8 mouse cellular contexts compared by ENCODE assay signal in the genomic region with DNA sequence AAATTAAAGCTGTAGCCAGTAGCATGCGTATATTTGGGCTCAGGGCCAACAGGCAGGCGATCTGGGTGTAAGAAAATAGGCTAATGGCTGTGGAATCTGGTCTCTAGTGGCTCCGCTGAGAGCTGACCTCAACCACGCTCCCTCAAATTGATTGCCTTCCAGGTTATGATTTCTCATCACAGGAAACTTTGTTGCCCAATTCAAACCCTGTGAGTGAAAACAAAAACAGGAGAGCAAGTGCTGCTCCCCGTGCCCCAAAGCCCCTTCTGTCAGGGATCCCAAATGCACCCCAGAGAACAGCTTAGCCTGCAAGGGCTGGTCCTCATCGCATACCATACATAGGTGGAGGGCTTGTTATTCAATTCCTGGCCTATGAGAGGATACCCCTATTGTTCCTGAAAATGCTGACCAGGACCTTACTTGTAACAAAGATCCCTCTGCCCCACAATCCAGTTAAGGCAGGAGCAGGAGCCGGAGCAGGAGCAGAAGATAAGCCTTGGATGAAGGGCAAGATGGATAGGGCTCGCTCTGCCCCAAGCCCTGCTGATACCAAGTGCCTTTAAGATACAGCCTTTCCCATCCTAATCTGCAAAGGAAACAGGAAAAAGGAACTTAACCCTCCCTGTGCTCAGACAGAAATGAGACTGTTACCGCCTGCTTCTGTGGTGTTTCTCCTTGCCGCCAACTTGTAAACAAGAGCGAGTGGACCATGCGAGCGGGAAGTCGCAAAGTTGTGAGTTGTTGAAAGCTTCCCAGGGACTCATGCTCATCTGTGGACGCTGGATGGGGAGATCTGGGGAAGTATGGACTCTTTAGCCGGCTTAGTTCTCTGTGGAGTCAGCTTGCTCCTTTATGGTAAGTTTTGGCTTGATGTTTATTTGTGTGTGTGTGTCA. TPM values are rescaled to one million over a fixed set of nuclear protein-coding genes. Genes with fewer than 3 reads are reported as not detected.
A peak's percentile ranks its signal among the peaks of the same experiment; 100 is the strongest.
DNase-seq lines count a peak whose midpoint lies in the region; ATAC-seq and TF ChIP-seq lines count a peak whose summit lies in the region.

TSS of gene Tek (plus strand) at position 452 of the 894 bp plus-strand sequence.

- no peak within 1 kb of the TSS for H3K9ac ChIP-seq in neural tube, embryonic 13.5 days
- H3K9ac ChIP-seq in embryonic facial prominence, embryonic 13.5 days: no peak within 1 kb of the TSS
- no peak within 1 kb of the TSS for H3K9ac ChIP-seq in stomach, embryonic 15.5 days
- no peak within 1 kb of the TSS for H3K9ac ChIP-seq in forebrain, postnatal 0 days

- no peaks in the 10 kb centered on the region for H3K27me3 ChIP-seq in neural tube, embryonic 13.5 days
- H3K27me3 ChIP-seq in embryonic facial prominence, embryonic 13.5 days: no peaks in the 10 kb centered on the region
- no peaks in the 10 kb centered on the region for H3K27me3 ChIP-seq in stomach, embryonic 15.5 days (replicated peaks)
- H3K27me3 ChIP-seq in forebrain, postnatal 0 days (ENCODE audit: insufficient read depth, low read length): no peaks in the 10 kb centered on the region

- intact Hi-C loops in heart, postnatal 25 days (cut with DNase I): loop anchor here (10.0 kb wide), 1 partner anchor 54 kb away; no protein-coding TSS in a partner anchor

- DNase-seq in neural tube, embryonic 10.5 days (ENCODE audit: extremely low spot score, low spot score): no peak
- DNase-seq in heart, postnatal 25 days (ENCODE audit: low spot score): peak; percentile 28
- DNase-seq in liver: peak; percentile 12
- DNase-seq in forebrain, postnatal 0 days: no peak
- DNase-seq in layer of hippocampus, adult 18-20 months (ENCODE audit: low spot score in 2 of 2): no peak

- H3K9me3 ChIP-seq in neural tube, embryonic 13.5 days: no peaks in the 10 kb centered on the region
- H3K9me3 ChIP-seq in embryonic facial prominence, embryonic 13.5 days: no peaks in the 10 kb centered on the region
- H3K9me3 ChIP-seq in stomach, embryonic 15.5 days: no peaks in the 10 kb centered on the region
- no peaks in the 10 kb centered on the region for H3K9me3 ChIP-seq in forebrain, postnatal 0 days (ENCODE audit: low read length)

- H3K36me3 ChIP-seq in neural tube, embryonic 13.5 days: no peaks in the 10 kb centered on the region
- H3K36me3 ChIP-seq in embryonic facial prominence, embryonic 13.5 days: no peaks in the 10 kb centered on the region
- H3K36me3 ChIP-seq in stomach, embryonic 15.5 days: no peaks in the 10 kb centered on the region
- H3K36me3 ChIP-seq in forebrain, postnatal 0 days (ENCODE audit: insufficient read depth): no peaks in the 10 kb centered on the region

- WGBS in neural tube, embryonic 13.5 days: 70% methylated on average over 16 of the region's 16 CpGs
- 59% methylated on average over 16 of the region's 16 CpGs for WGBS in embryonic facial prominence, embryonic 13.5 days
- 46% methylated on average over 16 of the region's 16 CpGs for WGBS in stomach, embryonic 15.5 days
- WGBS in forebrain, postnatal 0 days: 67% methylated on average over 16 of the region's 16 CpGs

- no peak within 1 kb of the TSS for H3K4me2 ChIP-seq in neural tube, embryonic 13.5 days
- 0 out of 2 replicates have a peak within 1 kb of the TSS, but pooled peaks have one; percentile 11 for H3K4me2 ChIP-seq in embryonic facial prominence, embryonic 13.5 days
- H3K4me2 ChIP-seq in stomach, embryonic 15.5 days: peak within 1 kb of the TSS; percentile 34
- no peak within 1 kb of the TSS for H3K4me2 ChIP-seq in forebrain, postnatal 0 days (ENCODE audit: low read depth)

- no peak for TF ChIP-seq CTCF in forebrain, postnatal 0 days (IDR thresholded peaks at IDR 0.05; ENCODE audit: low read depth)

- no peaks in the 10 kb centered on the region for H3K4me1 ChIP-seq in neural tube, embryonic 13.5 days (replicated peaks)
- H3K4me1 ChIP-seq in embryonic facial prominence, embryonic 13.5 days: peaks cover 13% of the 10 kb centered on the region
- 0 out of 2 replicates have a peak, but pooled peaks cover 4% of the 10 kb centered on the region for H3K4me1 ChIP-seq in stomach, embryonic 15.5 days
- H3K4me1 ChIP-seq in forebrain, postnatal 0 days (ENCODE audit: insufficient read depth): no peaks in the 10 kb centered on the region

- no peak for ATAC-seq in neural tube, embryonic 13.5 days (ENCODE audit: low read depth)
- no peak for ATAC-seq in embryonic facial prominence, embryonic 13.5 days (ENCODE audit: insufficient number of reproducible peaks, insufficient read depth, low FRiP score, low TSS enrichment, low read depth)
- ATAC-seq in stomach, embryonic 15.5 days (ENCODE audit: insufficient read depth, low FRiP score, low read depth): no peak
- no peak for ATAC-seq in forebrain, postnatal 0 days

- H3K4me3 ChIP-seq in neural tube, embryonic 13.5 days: peak within 1 kb of the TSS; percentile 12; the same call in 1 of the 2 replicates
- H3K4me3 ChIP-seq in embryonic facial prominence, embryonic 13.5 days: no peak within 1 kb of the TSS
- peak within 1 kb of the TSS; percentile 22 for H3K4me3 ChIP-seq in stomach, embryonic 15.5 days (replicated peaks)
- no peak within 1 kb of the TSS for H3K4me3 ChIP-seq in forebrain, postnatal 0 days (ENCODE audit: low read depth, low read length)

- H3K27ac ChIP-seq in neural tube, embryonic 13.5 days (replicated peaks): no peak within 1 kb of the TSS
- no peak within 1 kb of the TSS for H3K27ac ChIP-seq in embryonic facial prominence, embryonic 13.5 days
- peak within 1 kb of the TSS; percentile 31; the same call in 1 of the 2 replicates for H3K27ac ChIP-seq in stomach, embryonic 15.5 days
- H3K27ac ChIP-seq in forebrain, postnatal 0 days (ENCODE audit: low read depth, low read length): no peak within 1 kb of the TSS

RNA-seq across cellular contexts. Expression of gene Tek, which starts in this region (rescaled TPM):
- 9.0 and 9.7 TPM in 2 replicates for polyA plus RNA-seq in neural tube, embryonic 13.5 days (2015; fragmentation: Nextera tagmentation; extraction: Ambion mirVana)
- polyA plus RNA-seq in embryonic facial prominence, embryonic 13.5 days (2015; fragmentation: Nextera tagmentation; extraction: Ambion mirVana): 8.0 and 9.7 TPM in 2 replicates
- total RNA-seq in heart, postnatal 25 days (2021): 10 to 100 TPM; 41.6 to 47.3 TPM
- 11.5 TPM in 2 replicates for polyA plus RNA-seq in stomach, embryonic 15.5 days (2015; fragmentation: Nextera tagmentation; extraction: Ambion mirVana)
- 7.1 and 10.4 TPM in 2 replicates for total RNA-seq in forebrain, postnatal 0 days (2014; rRNA removed)
- 6.1 and 6.8 TPM in 2 replicates for polyA plus RNA-seq in forebrain, postnatal 0 days (2015; fragmentation: Nextera tagmentation; extraction: Ambion mirVana)
- 1 to 10 TPM; 6.4 to 6.6 TPM for total RNA-seq in layer of hippocampus, adult 18-20 months (2021)

Comparison
In these comparisons a context has a peak if more than half of its experiments do, and no peak if none do; other contexts are left out.
1. H3K4me2 ChIP-seq: peak in embryonic facial prominence, embryonic 13.5 days (single experiment) and stomach, embryonic 15.5 days (single experiment); none in neural tube, embryonic 13.5 days (single experiment) and forebrain, postnatal 0 days (single experiment).
2. H3K4me3 ChIP-seq: peak in neural tube, embryonic 13.5 days (single experiment) and stomach, embryonic 15.5 days (single experiment); none in embryonic facial prominence, embryonic 13.5 days (single experiment) and forebrain, postnatal 0 days (single experiment).
3. DNase-seq: peak in heart, postnatal 25 days (single experiment) and liver (single experiment); none in neural tube, embryonic 10.5 days (single experiment), forebrain, postnatal 0 days (single experiment) and layer of hippocampus, adult 18-20 months (0 of 2).